Mouse (Mus musculus) thymus, adult 2 months (tissue): ENCODE results near the gene Ambra1. TPM values are rescaled to one million over a fixed set of nuclear protein-coding genes. Genes with fewer than 3 reads are reported as not detected.

Source experiments
- DNase-seq: peaks from one replicate; pipeline ENCODE4 v3.0.0; 2021
- H3K27ac ChIP-seq: fragments of 200-500 bp; 2 replicates; pipeline ENCODE4 v1.5.1; 2012; ENCODE audit warnings: low read length, control low read depth; ENCODE audit not compliant: control insufficient read depth, insufficient read depth
- H3K27me3 ChIP-seq: fragments of 200-500 bp; 2 replicates; pipeline ENCODE4 v1.6.1; 2012; ENCODE audit warnings: mild to moderate bottlenecking, low read length, moderate library complexity, mixed read lengths; ENCODE audit not compliant: control insufficient read depth, insufficient read depth
- H3K36me3 ChIP-seq: fragments of 200-500 bp; 2 replicates; pipeline ENCODE4 v1.6.1; 2012; ENCODE audit warnings: mild to moderate bottlenecking, low read length, moderate library complexity; ENCODE audit not compliant: control insufficient read depth, insufficient read depth
- H3K4me1 ChIP-seq: fragments of 200-500 bp; replicated peaks from 2 replicates; pipeline ENCODE4 v1.6.1; 2012; ENCODE audit warnings: low read length; ENCODE audit not compliant: control insufficient read depth, insufficient read depth
- H3K4me3 ChIP-seq: fragments of 200-500 bp; 2 replicates; pipeline ENCODE4 v1.5.1; 2012; ENCODE audit warnings: mild to moderate bottlenecking, low read length, control low read depth, moderate library complexity; ENCODE audit not compliant: control insufficient read depth, insufficient read depth
- CTCF ChIP-seq: fragments of 200-500 bp; IDR thresholded peaks from 2 replicates; pipeline ENCODE4 v1.5.1; 2012; ENCODE audit warnings: mild to moderate bottlenecking, control low read depth, low read length, moderate library complexity, borderline replicate concordance; ENCODE audit not compliant: control insufficient read depth, poor library complexity, insufficient read depth; ENCODE audit errors: extremely low read depth
- POLR2A ChIP-seq: fragments of 200-500 bp; IDR thresholded peaks from 2 replicates; pipeline ENCODE4 v1.6.1; 2012; ENCODE audit warnings: mild to moderate bottlenecking, low read length, control low read depth, moderate library complexity; ENCODE audit not compliant: control insufficient read depth, poor library complexity, insufficient read depth; ENCODE audit errors: extremely low read depth
- WGBS: fragments of 180-500 bp; shearing (Covaris S2); methylation state at CpG from one replicate; pipeline ENCODE4 v1.1.7; 2018; 5-methylcytosine and 5-hydroxymethylcytosine counted together
- polyA plus RNA-seq: library from polyadenylated mRNA; depleted of rRNA; stranded (reverse); fragments of >200 nt; gene quantifications from 2 replicates; pipeline ENCODE4 v1.2.3, GENCODE M21; 2012

The Ambra1 gene
- polyA plus RNA-seq, 1 experiment: 35.0 TPM

DNA sequence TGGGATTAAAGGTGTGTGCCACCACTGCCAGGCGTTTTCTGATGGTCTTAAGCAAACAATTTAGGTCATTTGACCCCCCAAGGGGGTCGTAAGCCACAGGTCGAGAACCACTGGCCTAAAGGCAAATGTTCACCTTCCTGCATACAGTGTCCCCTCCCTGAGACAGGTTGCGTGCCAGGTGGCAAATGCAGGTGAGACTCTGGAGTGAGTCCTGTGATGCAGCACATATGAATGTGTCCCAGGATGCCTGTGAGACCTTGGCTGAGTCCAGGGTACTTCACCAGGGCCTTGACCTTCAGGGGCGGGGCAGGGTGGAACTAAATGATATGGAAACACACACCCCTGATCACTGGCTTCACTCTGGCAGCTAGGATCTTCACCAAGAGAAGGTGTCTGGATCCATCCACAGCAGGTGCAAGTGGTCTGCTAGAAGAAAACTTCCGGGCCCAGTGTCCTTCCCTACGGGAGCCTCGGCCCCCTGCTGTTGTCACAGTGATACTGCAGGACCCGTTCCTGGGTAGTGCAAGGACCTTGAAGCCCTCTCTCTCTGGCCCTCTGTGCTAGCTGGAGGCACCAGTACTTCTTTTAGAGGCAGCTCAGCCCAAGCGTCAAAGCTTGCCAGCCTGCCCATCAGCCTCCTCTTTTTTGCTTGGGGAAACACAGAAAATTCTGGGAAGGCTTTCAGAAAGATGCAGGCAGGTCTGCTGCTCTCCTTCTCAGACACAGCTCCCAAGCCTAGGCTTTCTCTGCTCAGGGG lies 228.9 kb downstream of the Ambra1 start:
- no peaks in the 10 kb centered on the region for H3K27me3 ChIP-seq
- TF ChIP-seq CTCF (peak; percentile 79; the same call in 1 of the 2 replicates), POLR2A (no peak)
- 53% methylated on average over 10 of the region's 10 CpGs for WGBS
- H3K36me3 ChIP-seq: no peaks in the 10 kb centered on the region
- H3K27ac ChIP-seq: no peak overlapping the region
- H3K4me3 ChIP-seq: no peak overlapping the region
- peaks cover 70% of the 10 kb centered on the region for H3K4me1 ChIP-seq
- DNase-seq: peak; percentile 69

DNA sequence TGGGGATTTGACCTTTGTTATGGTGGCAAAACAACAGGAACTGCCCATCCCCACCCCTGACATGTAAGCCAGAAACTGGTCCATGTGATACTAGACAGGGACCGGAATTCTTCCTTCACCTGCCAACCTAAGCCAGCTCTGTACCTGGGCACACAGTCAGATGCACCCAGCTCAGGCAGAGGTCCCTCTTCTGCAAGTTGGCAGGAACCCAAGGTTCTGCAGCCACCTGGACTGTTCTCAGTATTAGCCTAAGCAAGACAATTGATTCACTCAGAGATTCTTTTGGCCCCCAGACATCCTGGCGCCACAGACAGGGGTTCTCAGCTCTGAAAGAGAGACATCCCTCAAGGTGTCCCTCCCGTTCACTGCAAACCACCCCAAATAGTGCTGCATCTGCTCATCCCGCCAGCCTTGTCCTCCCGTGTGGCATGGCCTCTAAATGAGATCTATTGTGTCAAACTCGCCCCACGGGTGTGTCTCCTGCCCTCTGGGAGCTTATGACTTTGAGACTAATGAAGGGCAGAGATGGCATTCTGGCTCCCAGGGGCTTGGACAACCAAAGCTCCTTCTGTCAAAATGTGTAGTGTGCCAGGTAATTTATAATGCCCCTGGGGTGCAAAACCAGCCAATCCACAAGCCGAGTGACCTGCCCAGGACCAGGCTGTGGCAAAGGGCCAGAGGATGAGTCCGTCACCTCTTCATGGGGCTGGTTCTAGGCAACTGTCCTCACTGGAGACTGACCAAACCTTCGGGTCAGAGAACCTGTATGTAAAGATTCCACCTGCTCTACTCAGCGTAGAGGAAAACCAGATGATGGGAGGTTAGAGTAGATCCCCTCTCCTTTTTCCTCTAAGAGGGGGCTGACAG lies 229.8 kb downstream of the Ambra1 start:
- no peak overlapping the region for H3K4me3 ChIP-seq
- peaks cover 73% of the 10 kb centered on the region for H3K4me1 ChIP-seq
- H3K27ac ChIP-seq: no peak overlapping the region
- no peak for TF ChIP-seq CTCF
- no peak for DNase-seq
- WGBS: 86% methylated on average over 11 of the region's 11 CpGs
- H3K36me3 ChIP-seq: no peaks in the 10 kb centered on the region
- H3K27me3 ChIP-seq: no peaks in the 10 kb centered on the region

DNA sequence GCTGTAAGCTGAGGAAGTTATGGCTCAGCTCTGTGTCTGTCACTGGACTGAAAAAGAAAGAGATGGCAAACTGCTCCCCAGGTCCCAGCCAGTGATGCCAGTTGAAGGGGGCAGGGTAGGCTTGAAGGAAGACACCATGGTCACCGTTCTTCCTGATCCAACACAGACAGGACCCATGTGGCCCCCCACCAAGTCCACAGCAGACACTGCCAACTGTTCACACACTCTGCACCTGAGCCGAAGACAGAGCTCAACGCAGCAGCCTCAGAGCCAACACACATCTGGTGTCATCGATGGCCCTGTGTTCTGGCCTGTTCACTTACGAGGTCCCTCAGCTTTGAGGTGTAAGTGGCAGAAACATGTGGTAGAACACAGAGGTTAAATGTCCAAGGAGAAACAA lies 230.5 kb downstream of the Ambra1 start:
- TF ChIP-seq POLR2A (no peak), CTCF (no peak)
- Histone ChIP-seq H3K4me3 (no peak overlapping the region), H3K27me3 (no peaks in the 10 kb centered on the region), H3K4me1 (peaks cover 73% of the 10 kb centered on the region), H3K27ac (no peak overlapping the region; the same call in 1 of the 2 replicates), H3K36me3 (no peaks in the 10 kb centered on the region)
- no peak for DNase-seq
- 89% methylated on average over 5 of the region's 5 CpGs for WGBS

DNA sequence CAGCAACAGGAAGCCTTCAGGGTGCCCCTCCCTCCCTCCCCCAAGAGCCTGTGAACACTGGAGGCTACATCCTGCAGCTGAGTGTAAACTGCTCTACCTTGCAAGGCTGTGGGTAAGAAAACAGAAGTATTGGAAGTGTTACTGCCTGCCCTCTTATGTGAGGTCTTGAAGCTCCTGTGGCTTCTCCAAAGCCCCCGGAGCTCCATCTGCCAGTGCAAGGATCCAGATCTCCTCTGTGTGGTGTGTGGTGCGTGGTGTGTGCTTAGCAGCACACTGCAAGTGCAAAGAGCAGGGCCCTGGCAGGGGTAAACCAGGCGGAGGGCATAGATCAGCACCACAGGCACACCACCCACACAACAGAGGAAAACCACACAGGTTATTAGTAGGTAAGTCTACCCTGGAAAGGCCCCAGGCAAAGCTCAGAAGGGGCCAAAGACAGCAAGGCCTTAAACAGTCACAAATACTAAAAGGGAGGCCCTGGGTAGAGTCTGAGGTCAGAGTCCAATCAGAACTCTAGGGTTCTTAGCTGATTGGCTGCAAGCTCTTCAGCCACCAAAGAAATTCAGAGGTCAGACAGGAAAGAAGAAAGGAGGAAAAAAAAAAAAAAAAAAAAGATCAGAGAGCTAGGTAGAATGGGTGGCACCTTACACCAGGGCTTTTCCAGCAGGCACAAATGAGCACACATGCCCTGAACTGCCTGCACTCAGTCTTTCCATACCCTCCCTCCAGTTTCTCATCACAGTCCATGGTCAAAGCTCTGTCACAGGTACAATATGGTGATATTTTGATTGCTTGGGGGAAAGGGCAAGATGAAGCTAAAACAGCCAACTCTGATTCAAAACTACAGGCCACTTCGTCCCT lies 232.2 kb downstream of the Ambra1 start:
- Histone ChIP-seq H3K27ac (peak overlapping the region; percentile 88), H3K27me3 (no peaks in the 10 kb centered on the region), H3K4me3 (peak overlapping the region; percentile 73), H3K36me3 (no peaks in the 10 kb centered on the region), H3K4me1 (peaks cover 64% of the 10 kb centered on the region)
- TF ChIP-seq POLR2A (no peak), CTCF (0 out of 2 replicates have a peak, but pooled peaks have one; percentile 25)
- peak; percentile 43 for DNase-seq
- WGBS: 12% methylated on average over 4 of the region's 4 CpGs

DNA sequence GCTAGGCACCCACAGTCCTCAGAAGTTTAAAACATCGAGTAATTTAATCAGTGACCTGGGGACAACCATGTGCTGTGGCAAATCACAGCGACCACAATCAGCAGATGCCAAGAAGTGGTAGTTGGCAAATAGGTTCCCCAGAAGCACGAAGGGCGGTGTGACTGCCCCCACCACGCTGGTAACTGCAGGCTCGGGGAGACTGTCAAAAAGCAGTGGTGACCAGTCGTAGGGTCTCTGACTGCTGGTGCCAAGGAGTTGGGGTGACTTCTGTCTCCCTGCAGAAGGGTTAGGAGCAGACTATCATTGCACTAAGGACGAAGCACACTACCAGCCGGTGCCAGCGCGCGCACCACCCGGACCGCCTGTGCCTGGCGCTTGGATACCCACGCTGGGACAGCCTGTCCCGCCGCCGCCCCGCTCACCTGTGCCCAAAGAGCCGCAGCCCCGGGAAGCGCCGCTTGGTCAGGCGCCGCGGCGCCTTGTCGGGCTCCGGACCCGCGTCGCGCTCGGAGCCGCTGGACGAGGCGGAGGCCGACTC lies 233.0 kb downstream of the Ambra1 start:
- under 1% methylated on average over 39 of the region's 39 CpGs for WGBS
- H3K4me1 ChIP-seq: peaks cover 57% of the 10 kb centered on the region
- H3K27me3 ChIP-seq: no peaks in the 10 kb centered on the region

More for the DNA sequence above, 233.0 kb downstream of the Ambra1 start:
- H3K36me3 ChIP-seq: no peaks in the 10 kb centered on the region
- DNase-seq: no peak
- H3K4me3 ChIP-seq: peak overlapping the region; percentile 73
- H3K27ac ChIP-seq: peak overlapping the region; percentile 88
- no peak for TF ChIP-seq CTCF
- TF ChIP-seq POLR2A: no peak
